Mouse (Mus musculus) lung, postnatal 36 days (tissue): ENCODE measurements around the gene Smarca1.

Experiments
- DNase-seq: peaks from one replicate; pipeline ENCODE4 v3.0.0; 2022; ENCODE audit warnings: mixed read lengths

The Smarca1 gene

GRCm38 (mm10) chrX:47892431-47893024, at the start of gene Smarca1:
Gene Smarca1, minus strand, starts transcription at chrX:47892974.
- DNase-seq = no peak

GRCm38 (mm10) chrX:47937740-47938139, 45.0 kb upstream of the Smarca1 start:
- DNase-seq = no peak

GRCm38 (mm10) chrX:47936885-47937284, 44.1 kb upstream of the Smarca1 start:
- no peak for DNase-seq

GRCm38 (mm10) chrX:47934352-47934751, 41.6 kb upstream of the Smarca1 start:
- no peak for DNase-seq

- peak; percentile 65 for DNase-seq
Observed at GRCm38 (mm10) chrX:47930449-47930848, 37.7 kb upstream of the Smarca1 start.

- DNase-seq = no peak
Observed at GRCm38 (mm10) chrX:47927981-47928380, 35.2 kb upstream of the Smarca1 start.

GRCm38 (mm10) chrX:47920541-47920940, 27.8 kb upstream of the Smarca1 start:
- DNase-seq = no peak

GRCm38 (mm10) chrX:47916831-47917230, 24.1 kb upstream of the Smarca1 start:
- no peak for DNase-seq

- no peak for DNase-seq
Observed at GRCm38 (mm10) chrX:47913543-47913938, 20.8 kb upstream of the Smarca1 start.

- DNase-seq = peak; percentile 33
Observed at GRCm38 (mm10) chrX:47912904-47913542, 20.2 kb upstream of the Smarca1 start.

- DNase-seq = peak; percentile 67
Observed at GRCm38 (mm10) chrX:47912306-47912792, 19.6 kb upstream of the Smarca1 start, which contains the start of gene Ocrl. Gene Ocrl, plus strand, starts transcription at chrX:47912387.

- DNase-seq = no peak
Observed at GRCm38 (mm10) chrX:47891907-47892430, 805 bp downstream of the Smarca1 start.

- no peak for DNase-seq
Observed at GRCm38 (mm10) chrX:47891243-47891906, 1.4 kb downstream of the Smarca1 start.

GRCm38 (mm10) chrX:47887401-47887800, 5.4 kb downstream of the Smarca1 start:
- DNase-seq = no peak

- DNase-seq = no peak
Observed at GRCm38 (mm10) chrX:47882813-47883212, 10.0 kb downstream of the Smarca1 start.

GRCm38 (mm10) chrX:47880052-47880451, 12.7 kb downstream of the Smarca1 start:
- DNase-seq = peak; percentile 59

- DNase-seq = no peak
Observed at GRCm38 (mm10) chrX:47858544-47858943, 34.2 kb downstream of the Smarca1 start.

- DNase-seq = no peak
Observed at GRCm38 (mm10) chrX:47835835-47836195, 57.0 kb downstream of the Smarca1 start.

GRCm38 (mm10) chrX:47835098-47835834, 57.5 kb downstream of the Smarca1 start:
- no peak for DNase-seq

- no peak for DNase-seq
Observed at GRCm38 (mm10) chrX:47833431-47833830, 59.3 kb downstream of the Smarca1 start.

- DNase-seq = no peak
Observed at GRCm38 (mm10) chrX:47820566-47820965, 72.2 kb downstream of the Smarca1 start.

GRCm38 (mm10) chrX:47808717-47809116, 84.1 kb downstream of the Smarca1 start:
- no peak for DNase-seq

GRCm38 (mm10) chrX:47764440-47764839, 128.3 kb downstream of the Smarca1 start:
- no peak for DNase-seq
